Mouse (Mus musculus): ENCODE measurements around the gene Hpse2. TPM values are rescaled to one million over a fixed set of nuclear protein-coding genes. Genes with fewer than 3 reads are reported as not detected.
A peak's percentile ranks its signal among the peaks of the same experiment; 100 is the strongest.

Gene Hpse2
- polyA plus RNA-seq (2014; fragmentation: Nextera tagmentation; extraction: Ambion mirVana), result 0.12 and 0.15 TPM in 2 replicates

DNA sequence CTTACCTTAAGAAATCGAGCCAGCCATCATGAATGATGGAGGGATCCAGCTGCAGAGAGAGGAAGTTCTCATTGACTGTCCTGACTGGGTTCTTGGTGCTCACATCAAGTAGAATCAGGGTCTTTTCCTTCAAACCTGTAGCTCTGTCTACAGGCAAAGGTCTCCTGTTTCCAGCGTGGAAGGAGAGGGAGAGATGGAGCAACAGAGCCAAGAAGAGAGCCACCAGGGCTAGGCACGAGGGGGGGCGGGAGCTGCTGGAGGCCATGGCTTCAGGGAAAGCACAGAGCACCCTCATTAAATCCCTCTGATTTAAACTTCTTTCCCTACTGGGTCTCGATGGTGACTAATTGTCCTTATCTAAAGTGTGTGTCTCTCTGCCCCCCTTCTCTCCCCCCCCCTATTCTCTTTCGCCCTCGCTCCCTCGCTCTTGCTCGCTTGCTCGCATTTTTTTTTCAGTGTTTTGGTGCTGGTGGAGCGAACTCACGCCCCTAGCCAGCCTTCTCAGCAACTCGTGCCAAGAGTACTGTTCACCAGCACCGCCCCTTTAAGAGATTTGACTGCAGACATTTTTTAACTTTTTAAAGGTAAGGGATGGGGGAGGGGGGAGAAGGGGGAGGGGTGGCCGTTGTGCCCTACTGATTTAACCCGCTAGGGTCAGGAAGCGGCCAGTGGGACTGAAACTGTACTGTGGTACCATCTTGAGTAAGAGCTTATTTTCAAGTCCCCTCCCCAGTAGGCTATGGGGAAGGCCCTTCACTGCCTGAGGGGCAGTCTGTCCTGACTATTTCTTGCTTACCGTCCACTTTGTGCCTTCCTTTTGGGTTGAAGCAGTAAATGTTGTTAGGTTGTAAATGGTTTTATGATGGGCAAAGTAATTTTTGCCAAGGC lies at the start of gene Hpse2:
Gene Hpse2 (minus strand): TSS at position 339 of the 888 bp plus-strand sequence.
- Histone ChIP-seq H3K9ac (replicated peaks; ENCODE audit: low read depth, low read length) (no peak within 1 kb of the TSS), H3K27ac (ENCODE audit: low read depth, low read length) (no peak within 1 kb of the TSS), H3K4me2 (ENCODE audit: low read depth, low read length) (peak within 1 kb of the TSS; percentile 11), H3K36me3 (ENCODE audit: control insufficient read depth, insufficient read depth, low read length) (no peaks in the 10 kb centered on the region), H3K9me3 (ENCODE audit: control insufficient read depth, low read length) (no peaks in the 10 kb centered on the region), H3K27me3 (ENCODE audit: control insufficient read depth, insufficient read depth, low read length) (peaks cover 49% of the 10 kb centered on the region), H3K4me3 (ENCODE audit: low read depth, low read length) (no peak within 1 kb of the TSS), H3K4me1 (ENCODE audit: control insufficient read depth, insufficient read depth, low read length) (peaks cover 8% of the 10 kb centered on the region; the same call in 1 of the 2 replicates)
- WGBS, result 2% methylated on average over 18 of the region's 18 CpGs
- ATAC-seq (ENCODE audit: low read depth), result no peak

DNA sequence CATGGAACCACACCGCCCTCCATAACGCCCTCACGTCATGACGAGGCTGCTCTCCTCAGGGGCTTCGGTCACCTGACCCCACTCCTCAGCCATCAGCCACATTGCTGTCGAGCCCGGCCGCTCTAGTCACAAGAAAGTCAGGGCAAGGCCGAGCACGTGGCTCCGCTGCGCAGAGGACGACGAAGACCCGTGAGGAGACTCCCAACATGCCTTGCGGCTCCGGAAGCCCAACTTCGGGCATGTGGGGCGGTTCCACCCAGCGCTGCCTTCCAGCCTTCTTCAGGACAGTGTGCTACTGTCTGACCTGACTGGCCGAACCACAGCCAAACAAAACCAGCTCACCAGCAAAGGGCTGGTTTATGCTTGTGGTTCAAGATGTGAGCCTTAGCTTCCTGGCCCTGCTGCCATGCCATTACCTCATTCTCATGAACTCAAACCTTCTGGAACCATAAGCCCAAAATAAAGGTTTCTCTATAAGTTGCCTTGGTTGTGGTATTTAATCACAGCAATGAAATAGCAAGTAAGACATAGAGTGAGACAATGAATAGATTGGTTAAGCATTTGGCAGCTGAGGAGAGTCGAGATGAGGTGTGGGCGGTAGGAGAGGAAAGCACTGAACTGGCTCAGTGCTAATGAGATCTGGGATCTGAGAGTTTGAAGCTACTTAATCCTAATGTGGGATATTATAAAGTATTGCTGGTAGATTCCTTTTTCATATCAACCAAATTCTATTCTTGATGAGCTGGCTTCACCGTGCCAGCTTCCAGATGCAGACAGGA lies 39.5 kb upstream of the Hpse2 start:
- H3K4me1 ChIP-seq (ENCODE audit: control insufficient read depth, insufficient read depth, low read length), result no peaks in the 10 kb centered on the region
- H3K27ac ChIP-seq (ENCODE audit: low read depth, low read length), result no peak overlapping the region
- H3K27me3 ChIP-seq (ENCODE audit: control insufficient read depth, insufficient read depth, low read length), result no peaks in the 10 kb centered on the region
- H3K36me3 ChIP-seq (ENCODE audit: control insufficient read depth, insufficient read depth, low read length), result no peaks in the 10 kb centered on the region
- no peak overlapping the region for H3K9ac ChIP-seq (replicated peaks; ENCODE audit: low read depth, low read length)
- no peaks in the 10 kb centered on the region for H3K9me3 ChIP-seq (ENCODE audit: control insufficient read depth, low read length)
- WGBS, result 88% methylated on average over 24 of the region's 24 CpGs
- no peak overlapping the region for H3K4me3 ChIP-seq (ENCODE audit: low read depth, low read length)
- ATAC-seq (ENCODE audit: low read depth), result no peak
- H3K4me2 ChIP-seq (ENCODE audit: low read depth, low read length), result no peak overlapping the region

DNA sequence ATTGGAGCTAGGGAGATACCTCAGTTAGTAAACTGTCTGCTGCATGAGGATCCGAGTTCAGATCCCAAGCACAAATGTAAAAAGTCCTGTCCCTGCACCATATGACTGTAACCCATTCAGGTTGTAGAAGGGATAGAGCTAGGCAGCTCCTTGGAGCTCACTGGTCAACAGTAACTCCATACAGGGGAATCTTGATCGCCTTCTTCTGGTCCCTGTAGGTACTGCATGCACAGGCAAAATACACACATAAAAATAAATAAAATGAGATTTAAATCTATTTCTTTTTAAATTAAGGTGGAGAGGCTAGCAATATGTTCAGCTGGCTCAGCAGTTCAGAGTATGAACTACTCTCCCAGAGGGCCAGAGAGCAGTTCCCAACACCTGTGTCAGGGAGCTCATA lies 35.9 kb upstream of the Hpse2 start:
- ATAC-seq (ENCODE audit: low read depth), result no peak
- WGBS, result 70% methylated on average over 2 of the region's 2 CpGs

DNA sequence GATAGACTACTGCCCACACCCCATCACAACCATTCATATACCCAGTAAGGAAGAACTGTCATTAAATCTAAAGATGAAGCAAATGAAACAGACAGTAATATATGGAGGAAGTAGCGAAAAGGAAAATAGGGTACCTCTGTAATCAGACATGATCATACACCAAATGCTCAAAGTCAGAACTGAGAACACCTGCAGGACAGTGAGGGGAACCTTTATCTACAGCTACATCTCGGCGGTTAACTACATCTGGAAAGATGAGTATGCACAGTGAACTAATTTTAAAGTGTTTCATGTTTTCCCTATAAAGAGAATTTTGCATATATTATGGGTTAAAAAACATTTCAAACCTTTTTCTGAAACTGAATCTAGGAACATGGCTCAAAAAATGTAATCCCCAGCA lies 32.4 kb upstream of the Hpse2 start:
- ATAC-seq (ENCODE audit: low read depth), result no peak
- H3K9ac ChIP-seq (replicated peaks; ENCODE audit: low read depth, low read length), result no peak overlapping the region
- 88% methylated on average over 3 of the region's 3 CpGs for WGBS
- H3K4me2 ChIP-seq (ENCODE audit: low read depth, low read length), result no peak overlapping the region
- H3K4me3 ChIP-seq (ENCODE audit: low read depth, low read length), result no peak overlapping the region
- H3K4me1 ChIP-seq (ENCODE audit: control insufficient read depth, insufficient read depth, low read length), result no peaks in the 10 kb centered on the region
- H3K36me3 ChIP-seq (ENCODE audit: control insufficient read depth, insufficient read depth, low read length), result no peaks in the 10 kb centered on the region
- no peak overlapping the region for H3K27ac ChIP-seq (ENCODE audit: low read depth, low read length)
- H3K9me3 ChIP-seq (ENCODE audit: control insufficient read depth, low read length), result no peaks in the 10 kb centered on the region
- H3K27me3 ChIP-seq (ENCODE audit: control insufficient read depth, insufficient read depth, low read length), result no peaks in the 10 kb centered on the region

More for the DNA sequence above, 35.9 kb upstream of the Hpse2 start:
- Histone ChIP-seq H3K36me3 (ENCODE audit: control insufficient read depth, insufficient read depth, low read length) (no peaks in the 10 kb centered on the region), H3K27me3 (ENCODE audit: control insufficient read depth, insufficient read depth, low read length) (no peaks in the 10 kb centered on the region), H3K9me3 (ENCODE audit: control insufficient read depth, low read length) (no peaks in the 10 kb centered on the region), H3K4me1 (ENCODE audit: control insufficient read depth, insufficient read depth, low read length) (no peaks in the 10 kb centered on the region), H3K4me3 (ENCODE audit: low read depth, low read length) (no peak overlapping the region), H3K4me2 (ENCODE audit: low read depth, low read length) (no peak overlapping the region), H3K9ac (replicated peaks; ENCODE audit: low read depth, low read length) (no peak overlapping the region), H3K27ac (ENCODE audit: low read depth, low read length) (no peak overlapping the region)

DNA sequence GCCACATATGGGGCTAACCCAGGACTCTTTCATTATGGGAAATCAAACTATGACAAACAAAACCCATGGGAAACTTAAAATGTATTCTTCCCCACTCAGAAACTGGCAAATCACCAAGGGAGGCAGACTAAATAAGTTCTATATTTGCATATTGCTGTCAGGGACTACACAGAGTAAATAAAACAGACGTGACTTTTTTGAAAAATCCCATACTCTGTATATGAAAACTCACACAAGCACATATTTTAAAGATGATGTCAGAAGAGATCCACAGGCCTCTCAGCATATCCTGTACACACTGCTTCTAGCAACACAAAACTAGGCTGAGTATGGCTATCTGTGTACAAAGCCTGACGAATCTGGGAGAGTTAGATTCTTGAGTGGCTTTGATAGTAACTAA lies 27.4 kb upstream of the Hpse2 start:
- no peaks in the 10 kb centered on the region for H3K4me1 ChIP-seq (ENCODE audit: control insufficient read depth, insufficient read depth, low read length)
- H3K9me3 ChIP-seq (ENCODE audit: control insufficient read depth, low read length), result no peaks in the 10 kb centered on the region
- H3K4me3 ChIP-seq (ENCODE audit: low read depth, low read length), result no peak overlapping the region
- no peaks in the 10 kb centered on the region for H3K36me3 ChIP-seq (ENCODE audit: control insufficient read depth, insufficient read depth, low read length)
- ATAC-seq (ENCODE audit: low read depth), result no peak
- H3K27me3 ChIP-seq (ENCODE audit: control insufficient read depth, insufficient read depth, low read length), result no peaks in the 10 kb centered on the region
- H3K4me2 ChIP-seq (ENCODE audit: low read depth, low read length), result no peak overlapping the region
- H3K27ac ChIP-seq (ENCODE audit: low read depth, low read length), result no peak overlapping the region
- 76% methylated on average over 2 of the region's 2 CpGs for WGBS
- H3K9ac ChIP-seq (replicated peaks; ENCODE audit: low read depth, low read length), result no peak overlapping the region

DNA sequence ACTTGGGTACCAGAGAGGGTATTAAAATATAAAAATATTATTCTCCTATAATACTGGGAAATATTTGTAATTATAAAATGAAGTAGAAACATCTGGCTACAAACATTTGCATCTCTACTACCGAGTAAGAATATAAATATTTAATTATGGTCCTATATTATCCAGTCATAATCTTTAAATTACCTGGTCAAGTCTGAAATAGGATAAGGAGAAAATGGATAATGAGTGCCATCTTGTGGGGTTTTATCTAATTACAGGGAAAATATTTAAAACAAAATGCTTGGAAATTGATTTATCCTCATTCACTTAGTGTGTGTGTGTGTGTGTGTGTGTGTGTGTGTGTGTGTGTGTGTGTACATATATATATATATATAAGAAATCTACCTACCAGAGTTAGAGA lies 19.0 kb upstream of the Hpse2 start:
- H3K4me2 ChIP-seq (ENCODE audit: low read depth, low read length), result no peak overlapping the region
- H3K4me1 ChIP-seq (ENCODE audit: control insufficient read depth, insufficient read depth, low read length), result no peaks in the 10 kb centered on the region
- no peak overlapping the region for H3K9ac ChIP-seq (replicated peaks; ENCODE audit: low read depth, low read length)
- H3K36me3 ChIP-seq (ENCODE audit: control insufficient read depth, insufficient read depth, low read length), result no peaks in the 10 kb centered on the region
- H3K4me3 ChIP-seq (ENCODE audit: low read depth, low read length), result no peak overlapping the region
- no peak overlapping the region for H3K27ac ChIP-seq (ENCODE audit: low read depth, low read length)
- ATAC-seq (ENCODE audit: low read depth), result no peak
- 32% methylated on average over 1 of the region's 1 CpGs for WGBS
- H3K9me3 ChIP-seq (ENCODE audit: control insufficient read depth, low read length), result no peaks in the 10 kb centered on the region
- no peaks in the 10 kb centered on the region for H3K27me3 ChIP-seq (ENCODE audit: control insufficient read depth, insufficient read depth, low read length)

DNA sequence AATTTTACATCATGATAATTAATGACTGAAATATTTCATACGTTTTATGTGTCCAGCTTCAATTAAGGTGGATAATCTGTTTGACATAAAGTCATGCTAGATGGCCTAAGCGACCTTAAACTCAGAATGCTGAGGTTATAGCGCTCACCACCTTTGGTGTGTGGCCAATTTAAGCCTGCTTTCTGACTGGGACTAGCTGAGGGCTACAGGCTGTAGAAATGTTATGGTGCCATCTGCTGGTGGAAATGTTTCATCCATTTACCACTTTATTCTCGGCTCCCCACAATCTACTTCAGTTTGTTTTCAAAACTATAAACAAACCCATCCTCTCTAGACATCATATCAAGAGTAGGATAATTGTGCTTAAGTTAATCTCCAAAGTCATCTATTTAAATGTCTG lies 8.2 kb upstream of the Hpse2 start:
- Histone ChIP-seq H3K9ac (replicated peaks; ENCODE audit: low read depth, low read length) (no peak overlapping the region), H3K9me3 (ENCODE audit: control insufficient read depth, low read length) (no peaks in the 10 kb centered on the region), H3K36me3 (ENCODE audit: control insufficient read depth, insufficient read depth, low read length) (no peaks in the 10 kb centered on the region), H3K4me1 (ENCODE audit: control insufficient read depth, insufficient read depth, low read length) (no peaks in the 10 kb centered on the region), H3K4me2 (ENCODE audit: low read depth, low read length) (no peak overlapping the region), H3K27ac (ENCODE audit: low read depth, low read length) (no peak overlapping the region), H3K4me3 (ENCODE audit: low read depth, low read length) (no peak overlapping the region), H3K27me3 (ENCODE audit: control insufficient read depth, insufficient read depth, low read length) (no peaks in the 10 kb centered on the region)
- peak; percentile 51; the same call in 1 of the 2 replicates for ATAC-seq (ENCODE audit: low read depth)
- 2% methylated on average over 4 of the region's 4 CpGs for WGBS

DNA sequence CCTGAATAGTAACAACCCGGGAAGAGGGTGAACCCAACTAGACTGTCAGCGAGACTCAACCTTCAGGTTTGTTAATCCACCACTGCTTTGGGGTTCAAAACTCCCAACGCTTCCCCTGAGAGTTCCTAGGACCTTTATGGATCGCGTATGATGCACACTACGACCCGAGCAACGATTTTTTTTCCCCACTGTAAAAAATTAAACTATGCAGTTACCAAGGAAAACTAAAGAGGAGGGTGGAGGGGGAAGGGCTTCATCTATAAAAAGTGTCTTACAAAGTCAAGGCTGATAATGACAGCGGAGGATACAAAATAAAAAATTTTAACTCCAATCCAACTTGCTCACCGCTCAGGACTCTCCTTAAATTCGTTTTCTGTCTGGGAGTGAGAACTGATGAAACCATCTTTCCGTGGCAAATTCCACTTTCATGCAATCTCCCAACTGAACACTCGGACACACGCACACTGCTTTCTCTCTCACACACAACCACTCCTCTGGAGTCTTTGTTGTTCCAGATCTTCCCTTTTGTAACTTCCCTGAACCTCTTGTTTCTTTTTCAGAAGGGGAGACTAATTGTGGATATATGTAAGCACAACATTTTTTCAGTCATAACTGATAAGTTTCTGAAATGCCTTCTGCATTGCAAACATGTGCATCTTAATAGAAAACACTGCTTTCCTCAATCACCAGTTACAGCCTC lies 934 bp downstream of the Hpse2 start:
- no peak overlapping the region for H3K27ac ChIP-seq (ENCODE audit: low read depth, low read length)
- H3K4me1 ChIP-seq (ENCODE audit: control insufficient read depth, insufficient read depth, low read length), result peaks cover 8% of the 10 kb centered on the region; the same call in 1 of the 2 replicates
- H3K27me3 ChIP-seq (ENCODE audit: control insufficient read depth, insufficient read depth, low read length), result peaks cover 49% of the 10 kb centered on the region
- 1% methylated on average over 14 of the region's 14 CpGs for WGBS
- H3K4me2 ChIP-seq (ENCODE audit: low read depth, low read length), result no peak overlapping the region
- H3K9ac ChIP-seq (replicated peaks; ENCODE audit: low read depth, low read length), result no peak overlapping the region
- no peaks in the 10 kb centered on the region for H3K36me3 ChIP-seq (ENCODE audit: control insufficient read depth, insufficient read depth, low read length)
- no peaks in the 10 kb centered on the region for H3K9me3 ChIP-seq (ENCODE audit: control insufficient read depth, low read length)
- no peak overlapping the region for H3K4me3 ChIP-seq (ENCODE audit: low read depth, low read length)
- ATAC-seq (ENCODE audit: low read depth), result no peak

All from neural tube, embryonic 14.5 days (tissue).